Mouse (Mus musculus) spleen, postnatal 4 days (tissue): ENCODE measurements around the gene Htra2.
A peak's percentile ranks its signal among the peaks of the same experiment; 100 is the strongest.

ENCODE experiments used
- DNase-seq, 2 experiments: peaks; one replicate each; pipeline ENCODE4 v3.0.0; 2022; ENCODE audit warnings: low spot score in 2 of 2

Gene Htra2

DNA sequence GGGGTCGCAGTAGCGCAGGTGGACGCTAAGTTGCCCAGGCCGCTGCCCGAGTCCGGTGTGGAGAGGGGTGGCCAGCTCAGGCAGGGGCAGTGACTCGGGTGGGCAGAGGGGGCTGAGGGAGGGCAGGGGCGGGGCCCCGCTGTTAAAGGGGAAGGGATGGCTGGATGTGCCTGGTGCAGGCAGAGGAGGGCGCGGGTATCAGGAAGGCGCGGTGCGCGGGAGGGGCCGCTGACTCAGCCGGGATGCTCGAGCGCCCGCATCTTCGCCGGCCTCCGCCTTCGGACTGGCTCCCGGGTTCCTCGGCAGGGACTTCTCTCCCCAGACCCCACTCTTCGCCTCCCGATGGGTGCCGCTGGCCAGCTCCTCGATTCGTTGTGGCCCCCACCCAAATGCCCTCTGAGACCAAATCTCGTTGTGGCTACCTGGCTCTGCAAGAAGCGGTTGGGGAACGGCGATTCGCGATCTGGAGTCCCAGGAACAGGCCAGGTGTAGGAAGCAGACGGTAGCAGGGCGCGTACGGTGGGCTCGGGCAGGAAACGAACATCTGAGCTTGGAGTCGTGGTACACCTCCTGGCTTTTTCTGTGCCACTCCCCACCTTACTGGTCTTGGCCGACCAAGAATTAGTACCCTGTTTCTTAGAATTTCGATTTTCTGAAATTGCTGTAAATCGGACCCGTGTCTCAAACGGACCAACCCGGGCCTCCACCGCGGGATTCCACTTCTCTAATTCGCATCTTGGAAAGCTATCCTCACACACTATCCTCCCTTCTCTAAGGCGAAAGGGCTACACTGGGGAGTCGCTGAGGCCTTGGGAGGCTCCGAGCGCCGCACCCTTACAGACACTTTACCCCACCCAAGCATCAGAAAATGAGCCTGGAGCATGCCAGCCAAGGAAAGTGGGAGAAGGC lies 15.5 kb upstream of the Htra2 start:
- DNase-seq = peak in 1 of 2 experiments; percentile 74

DNA sequence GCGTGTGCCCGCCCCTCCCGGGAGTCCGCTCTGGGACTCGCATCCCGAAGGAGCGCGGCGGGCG lies 15.0 kb upstream of the Htra2 start, which contains the start of gene Tlx2:
Gene Tlx2, minus strand, starts transcription at position 47 of the 64 bp plus-strand sequence.
- no peak for DNase-seq

DNA sequence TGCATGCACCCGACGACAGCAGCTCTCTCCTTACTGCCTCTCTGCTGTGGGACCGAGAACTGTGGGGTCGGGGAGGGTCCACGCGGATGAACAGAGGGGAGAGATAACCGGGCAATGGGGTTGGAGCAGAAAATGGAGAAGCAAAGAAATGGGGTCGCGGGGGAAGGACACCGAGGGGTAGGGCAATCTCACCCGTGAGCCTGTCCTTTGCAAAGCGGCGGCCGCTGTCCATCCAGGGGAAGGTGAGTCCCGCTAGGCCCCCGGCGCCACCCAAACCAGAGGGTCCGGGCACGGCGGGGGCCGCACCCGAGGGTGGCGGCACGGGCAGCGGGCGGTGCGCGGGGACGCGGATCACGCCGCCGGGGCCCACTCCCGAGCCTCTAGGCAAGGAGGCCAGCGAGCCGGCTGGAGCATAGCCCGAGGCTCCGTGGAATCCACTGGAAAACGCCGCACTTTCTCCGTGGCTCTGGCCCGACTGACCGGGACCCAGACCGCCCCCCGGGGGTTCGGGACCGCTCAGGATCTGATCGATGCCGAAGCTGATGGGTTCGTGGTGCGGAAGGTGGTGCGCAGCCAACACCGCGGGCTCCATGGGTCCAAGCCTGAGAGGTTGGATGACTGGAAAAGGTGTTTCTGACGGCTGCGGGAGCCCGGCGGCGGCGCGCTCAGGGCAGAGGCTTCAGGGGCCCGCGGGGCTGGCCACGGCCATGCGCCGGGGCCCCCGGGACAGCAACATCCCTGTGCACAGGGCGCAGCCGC lies 14.6 kb upstream of the Htra2 start:
- DNase-seq = peak in 1 of 2 experiments; percentile 73

- DNase-seq = no peak
Measured at GRCm38 (mm10) chr6:83068706-83069487, 13.8 kb upstream of the Htra2 start.

GRCm38 (mm10) chr6:83068221-83068620 lies 13.1 kb upstream of the Htra2 start:
- DNase-seq = no peak

DNA sequence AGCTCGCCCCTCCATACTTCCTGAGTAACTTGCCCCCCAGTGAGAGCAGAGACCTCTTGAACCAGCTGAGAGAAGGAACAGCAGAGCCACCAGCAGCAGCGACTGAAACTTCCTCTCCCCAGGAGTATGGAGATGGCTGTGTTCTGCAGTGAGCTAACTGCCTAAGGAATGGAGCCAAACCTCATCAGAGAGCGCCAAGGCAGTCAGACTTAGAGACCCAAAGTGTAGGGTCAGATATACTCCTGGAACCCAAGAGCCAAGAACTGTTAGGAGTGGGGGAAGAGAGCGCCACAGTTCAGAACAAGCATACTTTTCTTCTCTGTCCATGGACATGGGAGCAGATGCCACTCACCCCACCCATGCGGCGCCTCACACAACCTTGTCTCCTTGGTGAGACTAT lies 11.4 kb upstream of the Htra2 start:
- DNase-seq = no peak

GRCm38 (mm10) chr6:83065995-83066394 lies 10.9 kb upstream of the Htra2 start:
- DNase-seq = no peak

- DNase-seq = no peak
Measured at GRCm38 (mm10) chr6:83058725-83059124, 3.7 kb upstream of the Htra2 start.

DNA sequence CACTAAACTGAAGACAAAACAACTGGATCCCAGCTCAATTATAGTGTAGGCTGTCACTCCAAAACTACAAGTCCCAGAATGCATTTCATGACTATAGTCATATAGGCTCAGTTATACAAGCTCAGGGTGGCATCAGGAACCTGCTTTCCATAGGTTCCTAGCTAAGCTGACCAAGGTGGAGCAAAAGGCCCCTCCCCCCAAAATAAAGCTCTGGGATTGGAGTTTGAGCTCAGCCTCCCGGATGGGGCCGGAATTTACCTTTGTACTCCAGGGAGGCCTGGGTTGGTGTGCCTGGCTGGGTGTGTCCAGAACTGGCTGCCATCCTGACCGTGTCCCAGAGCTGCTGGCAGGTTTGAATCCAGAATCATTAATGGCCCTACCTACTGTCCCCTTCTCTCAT lies 2.7 kb upstream of the Htra2 start, which contains the start of gene Dqx1:
Gene Dqx1, plus strand, starts transcription at position 55 of the 400 bp plus-strand sequence.
- DNase-seq = no peak

- peak; percentile 97 for DNase-seq
Measured at GRCm38 (mm10) chr6:83054074-83054851, 810 bp downstream of the Htra2 start, which contains the start of gene Aup1. TSS of gene Aup1 (plus strand) at chr6:83054521.

- DNase-seq = peak; percentile 48 to 76
Measured at GRCm38 (mm10) chr6:83053136-83053960, 1.7 kb downstream of the Htra2 start.

DNA sequence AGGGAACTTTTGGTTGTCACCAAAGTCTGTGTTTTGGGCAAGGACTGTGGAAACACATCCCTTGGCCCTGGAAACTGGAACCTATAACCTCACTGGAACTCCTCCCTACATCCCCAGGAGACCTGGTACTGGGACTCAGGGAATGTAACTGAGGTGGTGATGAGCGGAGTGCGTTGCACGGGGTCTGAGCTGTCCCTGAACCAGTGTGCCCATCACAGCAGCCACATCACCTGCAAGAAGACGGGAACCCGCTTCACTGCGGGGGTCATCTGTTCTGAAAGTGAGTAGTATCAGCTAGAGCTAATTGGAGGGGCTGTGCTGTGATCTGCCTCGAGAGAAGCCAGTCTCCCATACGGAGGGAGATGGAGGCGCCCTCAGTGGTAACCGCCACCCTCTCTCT lies 5.7 kb downstream of the Htra2 start:
- no peak for DNase-seq

DNA sequence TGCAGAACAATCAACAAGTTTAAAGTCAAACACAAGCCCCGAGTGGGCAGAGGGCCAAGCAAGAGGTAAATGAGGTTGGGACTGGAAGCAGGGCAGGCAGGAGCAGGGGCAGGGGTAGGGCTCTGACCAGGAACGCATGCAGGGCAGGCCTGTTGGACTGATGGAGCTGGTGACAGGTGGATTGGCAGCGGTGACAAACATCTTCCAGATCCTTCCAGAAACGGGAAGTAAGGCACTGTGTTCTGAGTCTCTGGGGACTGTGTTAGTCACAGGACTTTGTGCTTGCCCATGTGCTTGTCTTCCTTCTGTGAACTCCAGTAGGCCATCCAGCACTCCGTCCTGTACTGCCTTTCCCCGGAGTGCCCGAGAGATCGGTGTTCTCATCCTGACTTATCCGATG lies 10.3 kb downstream of the Htra2 start:
- DNase-seq = no peak

DNA sequence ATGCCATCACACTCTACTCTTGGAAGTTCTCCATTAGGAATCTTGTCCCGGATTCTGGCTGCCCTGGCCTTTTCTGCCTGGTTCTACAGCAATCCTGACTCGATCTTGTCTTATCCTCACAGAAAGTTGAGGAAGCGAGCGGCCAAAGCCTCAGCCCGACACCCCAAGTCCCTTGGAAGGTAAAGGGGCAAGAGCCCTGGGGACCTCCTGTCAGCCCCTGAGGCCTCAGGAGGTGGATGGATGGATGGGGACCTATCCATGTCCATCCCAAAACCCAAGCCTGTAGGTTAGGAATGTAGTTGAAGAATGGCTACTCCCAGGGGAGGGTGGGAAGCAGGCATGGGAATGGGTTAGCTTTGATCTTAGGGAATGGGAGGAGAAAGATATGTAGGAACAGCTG lies 11.1 kb downstream of the Htra2 start:
- DNase-seq = no peak

DNA sequence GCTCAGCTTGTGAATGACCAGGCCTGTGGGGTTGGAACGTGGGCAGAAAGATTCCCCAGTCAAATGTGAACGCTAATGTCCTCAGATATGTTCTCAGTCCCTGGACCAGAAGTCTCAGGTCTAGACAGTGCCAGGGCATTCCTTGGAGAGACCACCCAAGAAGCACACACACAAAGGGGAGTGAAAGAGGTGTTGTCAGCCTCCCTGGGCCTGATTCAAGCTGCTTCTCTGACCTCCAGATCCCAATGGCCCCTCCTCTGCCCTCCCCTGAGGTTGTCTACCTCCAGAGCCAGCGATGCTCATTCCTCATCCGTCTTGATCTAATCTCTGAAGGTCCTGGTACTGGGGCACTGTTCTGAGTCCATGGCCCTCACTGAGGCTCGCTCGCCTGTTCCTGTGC lies 11.5 kb downstream of the Htra2 start:
- no peak for DNase-seq

GRCm38 (mm10) chr6:83040601-83041000 lies 14.5 kb downstream of the Htra2 start:
- no peak for DNase-seq

DNA sequence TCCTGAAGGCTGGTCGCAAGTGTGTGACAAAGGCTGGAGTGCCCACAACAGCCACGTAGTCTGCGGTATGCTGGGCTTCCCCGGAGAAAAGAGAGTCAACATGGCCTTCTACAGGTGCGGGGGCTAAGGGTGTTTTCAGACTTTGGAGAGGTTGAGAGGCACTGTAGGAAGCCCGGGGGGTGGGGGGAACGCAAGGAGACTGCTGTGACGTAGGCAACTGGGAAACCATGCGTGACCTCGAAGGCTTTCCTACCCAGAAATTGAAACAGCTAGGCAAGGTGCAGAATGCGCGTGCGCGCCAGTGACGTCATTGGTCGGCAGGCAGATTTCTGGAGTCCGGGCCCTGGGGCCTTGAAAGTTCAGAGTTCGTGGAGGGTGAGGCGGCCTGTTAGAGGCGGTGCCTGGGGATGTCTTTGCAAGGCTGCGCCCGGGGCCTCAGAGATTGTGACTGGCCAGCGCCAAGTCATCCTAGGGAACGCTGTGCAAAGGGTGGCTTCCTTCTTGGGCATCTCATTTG lies 16.5 kb downstream of the Htra2 start:
- peak; percentile 95 to 98 for DNase-seq

- DNase-seq = no peak
Measured at GRCm38 (mm10) chr6:83037188-83037587, 17.9 kb downstream of the Htra2 start.

DNA sequence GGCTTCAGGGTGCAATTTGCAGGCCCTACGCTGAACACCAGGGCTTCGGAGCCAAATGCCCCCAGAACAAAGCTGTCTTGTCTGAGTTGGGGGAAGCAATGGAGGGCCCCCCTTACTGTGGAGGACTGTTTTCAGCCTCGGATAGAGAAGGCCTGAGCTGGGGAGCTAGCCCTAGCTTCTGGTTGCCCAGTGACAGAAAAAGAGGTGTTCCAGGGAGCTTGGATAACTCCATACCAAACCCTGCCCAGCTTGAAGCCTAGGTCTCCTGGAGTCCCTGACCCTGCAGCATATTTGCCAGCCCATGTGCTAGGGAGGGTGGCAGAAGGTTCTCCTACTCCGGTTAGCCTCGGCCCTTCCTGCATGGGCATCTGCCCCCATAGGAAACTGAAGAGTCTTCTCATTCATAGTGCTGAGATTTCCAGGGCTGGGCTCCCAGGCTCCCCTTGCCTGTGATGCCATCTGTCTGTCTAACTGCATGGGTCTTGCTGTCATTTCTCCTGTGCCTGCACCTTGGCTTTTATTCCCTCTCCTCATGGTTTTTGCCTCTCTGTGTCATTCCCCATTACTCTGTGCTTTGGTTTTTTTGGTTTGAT lies 20.5 kb downstream of the Htra2 start:
- DNase-seq = no peak
